ENCODE assay signal across 8 mouse cellular contexts in genomic region chr7:30534633-30535577, GRCm38 (mm10). TPM values are rescaled to one million over a fixed set of nuclear protein-coding genes. Genes with fewer than 3 reads are reported as not detected.
DNase-seq lines count a peak whose midpoint lies in the region; ATAC-seq lines count a peak whose summit lies in the region.

TSS of gene Arhgap33 (minus strand) at chr7:30535060.

- peak within 1 kb of the TSS; percentile 91 for H3K4me2 ChIP-seq in hindbrain, embryonic 13.5 days

- peak within 1 kb of the TSS; percentile 95 for H3K27ac ChIP-seq in hindbrain, embryonic 13.5 days

- peaks cover 43% of the 10 kb centered on the region for H3K4me1 ChIP-seq in hindbrain, embryonic 13.5 days (replicated peaks)

- H3K9me3 ChIP-seq in hindbrain, embryonic 13.5 days, result no peaks in the 10 kb centered on the region

- under 1% methylated on average over 75 of the region's 84 CpGs for WGBS in hindbrain, embryonic 13.5 days

- peak within 1 kb of the TSS; percentile 75 for H3K4me3 ChIP-seq in hindbrain, embryonic 13.5 days

- ATAC-seq in hindbrain, embryonic 13.5 days (ENCODE audit: low FRiP score), result peak; percentile 90

- H3K36me3 ChIP-seq in hindbrain, embryonic 13.5 days, result peaks cover 39% of the 10 kb centered on the region

- H3K27me3 ChIP-seq in hindbrain, embryonic 13.5 days, result no peaks in the 10 kb centered on the region

- peak within 1 kb of the TSS; percentile 93 for H3K9ac ChIP-seq in hindbrain, embryonic 13.5 days

- peak; percentile 99 for DNase-seq in NIH3T3 (ENCODE audit: low read depth)
- DNase-seq in cerebellum, postnatal 10 days, result peak; percentile 99
- peak; percentile 97 for DNase-seq in frontal cortex, postnatal 10 days (ENCODE audit: low spot score in 2 of 2)
- peak; percentile 85 to 92 for DNase-seq in layer of hippocampus, postnatal 25 days (ENCODE audit: extremely low spot score in 1 of 2, low spot score in 1 of 2)
- DNase-seq in lung, postnatal 25 days (ENCODE audit: low spot score), result peak; percentile 96
- peak; percentile 99 for DNase-seq in retina, embryonic 14.5 days (ENCODE audit: low spot score)
- DNase-seq in thymus, postnatal 4 days, result peak; percentile 98

RNA-seq across cellular contexts. Expression of gene Arhgap33, which starts in this region (rescaled TPM):
- 103 and 111 TPM in 2 replicates for polyA plus RNA-seq in hindbrain, embryonic 13.5 days (2015; fragmentation: Nextera tagmentation; extraction: Ambion mirVana)
- 100 to 1,000 TPM; 103 to 132 TPM for total RNA-seq in layer of hippocampus, postnatal 25 days (2021)

Comparison
In these comparisons a context has a peak if more than half of its experiments do, and no peak if none do; other contexts are left out.
1. Peak in every context shown above with its lines: DNase-seq, ATAC-seq, H3K4me3 ChIP-seq and H3K27ac ChIP-seq.